Mouse (Mus musculus): ENCODE measurements around the gene Cdk4. TPM values are rescaled to one million over a fixed set of nuclear protein-coding genes. Genes with fewer than 3 reads are reported as not detected.

The Cdk4 gene
- total RNA-seq, 4 experiments from 2014 or later, result 197 to 246 (median 230) TPM

GRCm38 (mm10) chr10:127100414-127100813, 37.1 kb downstream of the Cdk4 start:
- no peak for DNase-seq

GRCm38 (mm10) chr10:127101151-127101550, 37.8 kb downstream of the Cdk4 start:
- no peak for DNase-seq

- no peak for DNase-seq
Measured at GRCm38 (mm10) chr10:127103631-127104030, 40.3 kb downstream of the Cdk4 start.

- DNase-seq, result no peak
Measured at GRCm38 (mm10) chr10:127107563-127108261, 44.4 kb downstream of the Cdk4 start.

- no peak for DNase-seq
Measured at GRCm38 (mm10) chr10:127108262-127108583, 44.9 kb downstream of the Cdk4 start.

GRCm38 (mm10) chr10:127111001-127111887, 47.9 kb downstream of the Cdk4 start:
- DNase-seq, result no peak

GRCm38 (mm10) chr10:127114408-127114807, 51.1 kb downstream of the Cdk4 start:
- DNase-seq, result no peak

GRCm38 (mm10) chr10:127115068-127115467, 51.7 kb downstream of the Cdk4 start:
- no peak for DNase-seq

Other genes with a start within 250 kb of the Cdk4 start
- 1 to 10 TPM; 7.6 to 8.8 (median 8.5) TPM for gene Atp23, start 162.2 kb upstream of the Cdk4 start, total RNA-seq (2022)
- gene Ctdsp2, start 84.8 kb upstream of the Cdk4 start, total RNA-seq (2022), result 100 to 1,000 TPM; 140 to 170 (median 157) TPM
- 1 to 10 TPM; 1.6 to 2.4 (median 2.0) TPM for gene Avil, start 62.8 kb upstream of the Cdk4 start, total RNA-seq (2022)
- gene Tsfm, start 32.7 kb upstream of the Cdk4 start, total RNA-seq (2022), result 10 to 100 TPM; 67.1 to 71.5 (median 68.1) TPM
- 10 to 100 TPM; 19.3 to 33.1 (median 26.4) TPM for gene Mettl1, start 22.1 kb upstream of the Cdk4 start, total RNA-seq (2022)
- gene Eef1akmt3, start 22.0 kb upstream of the Cdk4 start, total RNA-seq (2022), result under 1 TPM; 0.12 to 0.66 (median 0.37) TPM
- under 1 TPM; 0.41 to 0.83 (median 0.53) TPM for gene Cyp27b1, start 15.3 kb upstream of the Cdk4 start, total RNA-seq (2022)
- 10 to 100 TPM in 2 of 4 experiments, 1 to 10 TPM in 2; 8.9 to 11.3 (median 10.3) TPM for gene March9, start 3.4 kb upstream of the Cdk4 start, total RNA-seq (2022)
- gene Tspan31, start 6.7 kb downstream of the Cdk4 start, total RNA-seq (2022), result 100 to 1,000 TPM; 120 to 138 (median 128) TPM
- gene Agap2, start 11.8 kb downstream of the Cdk4 start, total RNA-seq (2022), result 1 to 10 TPM; 3.0 to 7.5 (median 5.5) TPM
- 100 to 1,000 TPM; 139 to 153 (median 150) TPM for gene Os9, start 57.6 kb downstream of the Cdk4 start, total RNA-seq (2022)
- gene B4galnt1, start 101.7 kb downstream of the Cdk4 start, total RNA-seq (2022), result 10 to 100 TPM in 2 of 4 experiments, 1 to 10 TPM in 2; 8.8 to 13.4 (median 11.1) TPM
- gene Slc26a10, start 117.1 kb downstream of the Cdk4 start, total RNA-seq (2022), result 1 to 10 TPM in 1 of 4 experiments, under 1 TPM in 3; 0.21 to 2.3 (median 0.48) TPM
- gene Arhgef25, start 126.5 kb downstream of the Cdk4 start, total RNA-seq (2022), result 10 to 100 TPM; 24.8 to 52.1 (median 37.9) TPM
- 100 to 1,000 TPM in 2 of 4 experiments, 10 to 100 TPM in 2; 61.1 to 158 (median 116) TPM for gene Dtx3, start 132.2 kb downstream of the Cdk4 start, total RNA-seq (2022)
- 10 to 100 TPM; 53.2 to 59.6 (median 57.1) TPM for gene Pip4k2c, start 148.1 kb downstream of the Cdk4 start, total RNA-seq (2022)
- gene Kif5a, start 199.8 kb downstream of the Cdk4 start, total RNA-seq (2022), result 10 to 100 TPM in 3 of 4 experiments, 1 to 10 TPM in 1; 6.8 to 18.6 (median 14.5) TPM
- 100 to 1,000 TPM; 175 to 202 (median 198) TPM for gene Dctn2, start 202.8 kb downstream of the Cdk4 start, total RNA-seq (2022)
- 10 to 100 TPM; 43.1 to 84.1 (median 62.3) TPM for gene Mbd6, start 225.5 kb downstream of the Cdk4 start, total RNA-seq (2022)
- gene Mars, start 248.3 kb downstream of the Cdk4 start, total RNA-seq (2022), result 100 to 1,000 TPM in 1 of 4 experiments, 10 to 100 TPM in 3; 79.7 to 107 (median 92.0) TPM

Measured in adrenal gland, adult 8-10 months (tissue).